In the genomic region with DNA sequence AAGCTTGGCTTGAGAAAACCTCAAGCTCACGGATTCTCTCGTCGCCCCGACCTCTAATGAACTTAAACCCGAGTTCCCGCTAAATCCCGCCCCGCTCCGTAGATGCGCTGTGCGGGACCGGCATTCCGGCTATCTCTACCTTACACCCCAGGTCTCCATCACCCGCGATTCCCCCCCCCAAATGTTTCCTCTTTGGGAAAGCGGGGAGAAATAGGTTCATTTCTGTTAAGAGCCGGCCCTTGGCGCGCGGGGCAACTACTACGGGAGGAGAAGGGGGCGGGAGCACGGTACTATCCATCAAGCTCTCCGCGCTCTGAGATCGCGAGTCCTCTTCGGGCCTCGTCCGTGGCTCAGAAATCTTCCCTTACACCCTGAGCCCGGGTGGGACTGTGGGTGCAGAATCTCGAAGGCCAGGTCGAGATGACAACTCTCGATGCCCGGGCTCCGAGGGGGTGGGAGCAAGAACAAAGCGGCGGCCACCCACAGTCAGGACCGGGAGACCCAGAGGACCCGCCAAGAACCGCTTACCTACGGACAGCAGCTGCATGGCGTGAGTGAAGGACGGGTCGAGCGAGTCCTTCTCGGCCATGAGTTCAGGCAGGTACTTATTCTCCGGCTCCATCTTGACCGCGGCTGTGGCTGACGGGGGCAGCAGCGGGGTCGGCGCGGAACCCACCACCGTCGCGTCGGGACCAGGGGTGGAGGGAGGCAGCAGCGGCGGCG, we compare ENCODE assay signal across 7 mouse cellular contexts. TPM values are rescaled to one million over a fixed set of nuclear protein-coding genes. Genes with fewer than 3 reads are reported as not detected.
DNase-seq lines count a peak whose midpoint lies in the region; ATAC-seq lines count a peak whose summit lies in the region.

No protein-coding gene starts in this region.

- no peaks in the 10 kb centered on the region for H3K27me3 ChIP-seq in intestine, embryonic 15.5 days (replicated peaks)
- no peaks in the 10 kb centered on the region for H3K27me3 ChIP-seq in limb, embryonic 10.5 days (ENCODE audit: low read depth, poor library complexity, severe bottlenecking)
- H3K27me3 ChIP-seq in midbrain, embryonic 10.5 days (ENCODE audit: low read depth, poor library complexity, severe bottlenecking): no peaks in the 10 kb centered on the region

- peak overlapping the region; percentile 98 for H3K4me3 ChIP-seq in intestine, embryonic 15.5 days (replicated peaks)
- H3K4me3 ChIP-seq in limb, embryonic 10.5 days: peak overlapping the region; percentile 93
- peak overlapping the region; percentile 100 for H3K4me3 ChIP-seq in midbrain, embryonic 10.5 days

- peak overlapping the region; percentile 100 for H3K9ac ChIP-seq in intestine, embryonic 15.5 days

- no peaks in the 10 kb centered on the region; the same call in 1 of the 2 replicates for H3K36me3 ChIP-seq in intestine, embryonic 15.5 days
- peaks cover 33% of the 10 kb centered on the region for H3K36me3 ChIP-seq in limb, embryonic 10.5 days
- peaks cover 33% of the 10 kb centered on the region for H3K36me3 ChIP-seq in midbrain, embryonic 10.5 days

- no peaks in the 10 kb centered on the region for H3K9me3 ChIP-seq in intestine, embryonic 15.5 days
- no peaks in the 10 kb centered on the region for H3K9me3 ChIP-seq in limb, embryonic 10.5 days (replicated peaks)
- no peaks in the 10 kb centered on the region for H3K9me3 ChIP-seq in midbrain, embryonic 10.5 days (replicated peaks)

- intact Hi-C loops in gastrocnemius, postnatal 14 days (cut with DNase I; ENCODE audit: low total_unique reads): no loop called here

- under 1% methylated on average over 62 of the region's 62 CpGs for WGBS in intestine, embryonic 15.5 days
- WGBS in limb, embryonic 10.5 days: under 1% methylated on average over 62 of the region's 62 CpGs
- under 1% methylated on average over 62 of the region's 62 CpGs for whole genome bisulfite sequencing in midbrain, embryonic 10.5 days

- ATAC-seq in intestine, embryonic 15.5 days: no peak

- DNase-seq in adrenal gland, adult 18-20 months (ENCODE audit: low spot score in 2 of 2): peak; percentile 38 to 42
- peak; percentile 61 for DNase-seq in embryo, embryonic 10.5 days (ENCODE audit: low spot score)
- DNase-seq in gastrocnemius, postnatal 14 days: peak; percentile 37
- DNase-seq in limb, embryonic 10.5 days (ENCODE audit: low spot score): peak; percentile 77
- DNase-seq in midbrain, embryonic 10.5 days (ENCODE audit: low spot score): peak; percentile 51
- DNase-seq in right cerebral cortex, postnatal 4 days: peak; percentile 37

- peak overlapping the region; percentile 64 for H3K4me2 ChIP-seq in intestine, embryonic 15.5 days (replicated peaks)

- peak overlapping the region; percentile 98 for H3K27ac ChIP-seq in intestine, embryonic 15.5 days
- peak overlapping the region; percentile 100 for H3K27ac ChIP-seq in limb, embryonic 10.5 days
- H3K27ac ChIP-seq in midbrain, embryonic 10.5 days (replicated peaks): peak overlapping the region; percentile 94

- H3K4me1 ChIP-seq in intestine, embryonic 15.5 days (replicated peaks): peaks cover 21% of the 10 kb centered on the region
- H3K4me1 ChIP-seq in limb, embryonic 10.5 days: peaks cover 22% of the 10 kb centered on the region
- peaks cover 30% of the 10 kb centered on the region for H3K4me1 ChIP-seq in midbrain, embryonic 10.5 days

RNA-seq across cellular contexts. Expression of a gene that starts 0.7 kb away (rescaled TPM):
- total RNA-seq in adrenal gland, adult 18-20 months (2021): 10 to 100 TPM; 53.5 to 72.4 TPM
- 10 to 100 TPM; 31.7 to 34.7 TPM for total RNA-seq in gastrocnemius, postnatal 14 days (2021)
- 83.6 and 95.9 TPM in 2 replicates for polyA plus RNA-seq in intestine, embryonic 15.5 days (2015; fragmentation: Nextera tagmentation; extraction: Ambion mirVana)
- 156 and 179 TPM in 2 replicates for polyA plus RNA-seq in limb, embryonic 10.5 days (2016; fragmentation: Nextera tagmentation; extraction: Ambion mirVana)
- 152 and 162 TPM in 2 replicates for polyA plus RNA-seq in midbrain, embryonic 10.5 days (2016; fragmentation: Nextera tagmentation; extraction: Ambion mirVana)

RNA-seq across cellular contexts. Expression of a gene that starts 44.8 kb away (rescaled TPM):
- 10 to 100 TPM; 11.7 to 13.0 TPM for total RNA-seq in adrenal gland, adult 18-20 months (2021)
- total RNA-seq in gastrocnemius, postnatal 14 days (2021): 1 to 10 TPM; 1.9 to 3.7 TPM
- polyA plus RNA-seq in intestine, embryonic 15.5 days (2015; fragmentation: Nextera tagmentation; extraction: Ambion mirVana): 9.3 and 9.4 TPM in 2 replicates
- 16.0 TPM in 2 replicates for polyA plus RNA-seq in limb, embryonic 10.5 days (2016; fragmentation: Nextera tagmentation; extraction: Ambion mirVana)
- 15.1 and 17.4 TPM in 2 replicates for polyA plus RNA-seq in midbrain, embryonic 10.5 days (2016; fragmentation: Nextera tagmentation; extraction: Ambion mirVana)
